Mouse (Mus musculus) urinary bladder, postnatal 25 days (tissue): ENCODE results near the gene Mapk8ip1.

Source experiments
- DNase-seq: peaks from one replicate; pipeline ENCODE4 v3.0.0; 2022; ENCODE audit warnings: low spot score

Mapk8ip1 gene

GRCm38 (mm10) chr2:92390206-92390930 is 10.7 kb downstream of the Mapk8ip1 start:
- no peak for DNase-seq

DNA sequence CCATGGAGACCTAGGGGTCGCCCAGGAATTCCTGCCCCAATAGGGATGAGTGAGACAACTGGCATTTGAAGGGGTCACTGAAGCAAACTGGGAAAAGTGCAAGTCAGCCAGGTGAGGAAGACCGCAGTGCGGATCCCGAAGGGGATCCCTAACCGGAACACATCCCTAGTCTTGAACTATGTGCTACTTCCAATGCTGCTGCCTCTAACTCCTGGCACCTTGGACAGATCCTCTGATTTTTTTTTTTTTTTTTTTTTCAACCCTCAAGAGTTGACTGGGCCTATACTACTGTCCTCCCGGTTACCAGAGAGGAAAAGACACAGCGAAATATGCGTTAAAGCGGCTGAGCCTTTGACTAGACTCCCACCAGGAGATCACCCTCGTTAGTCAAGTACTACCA is 11.4 kb downstream of the Mapk8ip1 start:
- no peak for DNase-seq

DNA sequence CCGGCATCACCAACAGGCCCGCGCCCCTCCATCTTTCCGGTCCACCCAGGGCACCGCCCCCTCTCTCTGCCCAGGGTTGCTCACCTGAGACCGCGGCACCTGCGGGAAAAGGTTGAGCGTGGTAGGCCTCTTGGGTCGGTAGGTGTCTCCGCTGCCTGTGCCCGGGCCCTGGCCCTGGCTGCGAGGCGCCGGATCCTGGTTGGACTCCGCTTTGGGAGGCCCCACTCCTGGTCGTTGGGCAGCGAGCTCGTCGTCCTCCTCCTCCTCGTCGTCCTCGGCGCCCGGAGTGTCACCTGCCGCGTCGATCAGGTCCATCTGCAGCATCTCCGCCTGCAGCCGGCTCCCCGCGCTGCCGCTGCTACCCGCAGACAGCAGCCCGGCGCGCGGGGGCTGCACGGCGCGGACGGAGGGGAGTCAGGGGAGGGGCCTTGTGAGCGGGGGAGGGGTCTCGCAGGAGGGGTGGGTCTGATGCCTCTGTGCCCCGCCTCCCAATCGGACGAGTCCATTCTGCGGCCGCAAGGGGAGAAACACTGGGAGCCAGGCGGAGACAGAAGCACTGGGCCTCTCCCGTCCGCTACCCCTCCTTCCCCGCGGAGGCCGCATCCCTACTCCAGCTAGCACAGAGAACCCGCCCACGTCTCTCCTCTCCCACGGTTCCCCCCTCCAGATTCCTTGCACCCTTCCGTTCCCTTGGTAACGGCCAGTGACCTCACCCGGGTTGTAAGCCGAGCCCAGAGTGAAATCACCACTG is 12.0 kb downstream of the Mapk8ip1 start:
- DNase-seq, result peak; percentile 74

- no peak for DNase-seq
Observed at GRCm38 (mm10) chr2:92388081-92388517, 13.0 kb downstream of the Mapk8ip1 start.

DNA sequence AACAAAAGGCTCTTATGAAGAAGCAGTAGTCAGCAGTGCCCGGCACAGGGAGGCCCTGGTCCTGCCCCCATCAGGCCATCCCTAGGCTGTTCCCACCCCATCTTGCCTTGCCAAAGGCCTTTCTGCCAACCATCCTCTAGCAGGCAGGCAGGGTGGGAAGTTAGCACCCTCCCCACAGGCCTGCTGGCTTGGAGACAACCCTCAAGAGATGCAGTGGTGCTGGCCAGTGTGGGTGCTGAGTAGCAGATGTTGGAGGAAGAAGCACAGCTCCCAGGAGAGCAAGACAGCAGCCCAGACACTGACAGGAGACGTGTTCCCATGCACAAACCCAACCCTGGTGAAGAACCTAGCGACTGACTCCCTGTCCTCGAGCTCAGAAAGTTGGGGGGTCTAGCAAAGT is 13.4 kb downstream of the Mapk8ip1 start:
- DNase-seq, result no peak

DNA sequence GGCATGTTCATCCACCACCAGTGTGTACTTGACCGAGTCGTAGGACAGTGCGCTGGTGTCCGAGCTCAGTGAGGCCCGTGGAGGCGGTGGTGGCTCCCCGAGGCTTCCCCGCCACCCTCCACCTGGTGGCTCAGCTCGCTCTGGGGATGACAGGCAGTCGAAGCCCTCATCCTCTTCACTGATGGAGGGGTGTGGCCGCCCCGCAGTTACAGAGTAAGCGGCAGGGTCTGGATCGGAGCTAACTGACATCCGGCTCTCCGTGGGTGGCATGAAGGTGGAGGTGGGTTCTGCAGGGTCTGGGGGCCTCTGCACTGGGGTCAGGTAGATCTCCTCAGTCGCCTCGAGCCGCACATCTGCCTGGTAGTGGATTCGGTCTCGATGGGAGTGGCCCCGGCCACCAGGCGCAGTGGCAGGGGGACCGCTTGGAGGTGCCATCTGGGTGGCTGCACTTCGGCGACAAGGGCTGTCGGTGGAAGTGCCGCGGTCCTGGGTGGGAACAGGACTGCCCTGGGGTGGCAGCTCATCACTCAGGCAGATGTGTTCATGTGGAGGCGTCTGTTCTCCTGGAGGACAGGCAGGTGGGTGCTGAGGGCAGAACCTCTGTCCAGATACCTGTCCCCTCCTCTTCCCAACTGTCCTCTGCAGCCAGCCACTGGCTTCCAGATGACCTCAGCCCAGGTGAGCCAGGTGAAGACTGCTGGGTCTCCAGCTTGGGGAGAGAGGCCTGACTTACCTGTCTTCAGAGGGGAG is 14.1 kb downstream of the Mapk8ip1 start:
- no peak for DNase-seq

- no peak for DNase-seq
Observed at GRCm38 (mm10) chr2:92385113-92386051, 15.7 kb downstream of the Mapk8ip1 start.

DNA sequence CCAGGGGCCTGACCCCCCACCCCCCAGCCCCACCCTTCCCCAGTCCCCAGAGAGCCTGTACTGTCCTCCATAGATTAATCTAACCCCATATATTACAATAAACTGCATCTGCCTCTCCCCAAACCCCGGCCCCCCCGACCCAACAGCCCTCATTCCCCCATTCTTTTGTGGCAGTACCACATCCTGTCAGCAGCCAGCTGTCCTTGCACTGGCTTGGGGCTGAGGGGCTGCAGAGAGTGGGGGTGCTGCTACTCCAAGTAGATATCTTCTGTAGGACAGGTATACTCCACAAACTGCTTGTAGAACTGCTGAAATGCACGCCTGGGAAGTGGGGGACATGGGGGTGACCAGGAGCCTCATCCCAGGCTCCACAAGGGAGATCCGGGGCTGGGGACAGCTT is 17.0 kb downstream of the Mapk8ip1 start:
- no peak for DNase-seq

- no peak for DNase-seq
Observed at GRCm38 (mm10) chr2:92382759-92383158, 18.3 kb downstream of the Mapk8ip1 start.

GRCm38 (mm10) chr2:92381901-92382588 is 19.0 kb downstream of the Mapk8ip1 start, which contains the start of gene 1700029I15Rik:
Gene 1700029I15Rik (plus strand): TSS chr2:92382538.
- DNase-seq, result no peak

DNA sequence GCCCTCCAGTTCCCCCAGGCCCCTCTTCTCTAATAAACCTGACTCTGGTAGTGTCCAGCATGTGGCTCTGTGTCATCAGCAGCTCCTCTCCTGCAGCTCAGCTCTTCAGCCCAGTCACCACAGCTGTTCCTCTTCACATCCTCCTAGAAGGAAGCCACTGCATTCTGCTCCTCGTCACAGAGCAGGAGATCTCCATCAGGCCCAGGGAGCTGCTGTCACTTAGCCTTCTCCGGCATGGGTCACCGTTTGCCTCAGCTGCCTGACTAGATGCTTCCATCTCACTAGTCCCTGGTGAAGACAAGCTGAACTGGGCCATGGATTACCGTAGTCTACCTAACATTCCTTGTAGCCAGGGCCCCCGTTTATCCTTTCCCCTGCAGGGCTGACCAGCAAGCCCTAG is 19.9 kb downstream of the Mapk8ip1 start:
- no peak for DNase-seq

GRCm38 (mm10) chr2:92380495-92381050 is 20.5 kb downstream of the Mapk8ip1 start:
- no peak for DNase-seq

DNA sequence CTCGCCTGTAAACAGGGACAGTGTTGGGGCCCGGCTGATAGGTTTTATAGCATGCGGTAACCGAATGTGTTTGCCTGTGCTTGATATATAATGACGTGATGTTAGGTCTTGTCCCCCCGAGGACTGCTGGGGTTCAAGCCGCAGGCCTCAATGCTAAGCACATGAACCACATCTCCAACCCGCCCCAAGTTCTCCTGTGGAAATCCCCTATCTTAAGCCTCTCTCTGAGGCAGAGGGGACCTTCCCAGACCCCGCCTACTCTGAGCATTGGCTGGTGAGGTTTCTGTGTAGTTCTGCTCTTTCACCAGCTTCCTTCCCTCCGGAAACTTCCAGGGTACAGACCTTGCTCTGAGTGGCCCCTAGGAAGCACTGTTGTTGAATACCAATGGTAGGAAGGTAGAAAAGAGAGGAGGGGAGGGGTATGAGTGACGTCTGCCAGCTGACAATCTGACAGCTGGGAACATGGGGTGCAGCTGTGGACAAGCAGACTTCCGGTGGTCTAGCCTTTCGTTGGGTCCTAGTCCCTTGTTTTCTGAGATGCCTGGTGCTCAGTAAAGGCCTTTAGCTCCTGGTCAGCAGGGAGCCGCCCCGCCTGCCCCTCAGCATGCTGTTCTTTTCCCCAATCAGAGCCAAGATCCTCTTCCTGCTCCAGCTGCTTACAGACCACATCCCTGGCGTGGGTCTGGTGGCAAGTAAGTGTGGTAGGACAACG is 21.1 kb downstream of the Mapk8ip1 start:
- DNase-seq, result no peak

DNA sequence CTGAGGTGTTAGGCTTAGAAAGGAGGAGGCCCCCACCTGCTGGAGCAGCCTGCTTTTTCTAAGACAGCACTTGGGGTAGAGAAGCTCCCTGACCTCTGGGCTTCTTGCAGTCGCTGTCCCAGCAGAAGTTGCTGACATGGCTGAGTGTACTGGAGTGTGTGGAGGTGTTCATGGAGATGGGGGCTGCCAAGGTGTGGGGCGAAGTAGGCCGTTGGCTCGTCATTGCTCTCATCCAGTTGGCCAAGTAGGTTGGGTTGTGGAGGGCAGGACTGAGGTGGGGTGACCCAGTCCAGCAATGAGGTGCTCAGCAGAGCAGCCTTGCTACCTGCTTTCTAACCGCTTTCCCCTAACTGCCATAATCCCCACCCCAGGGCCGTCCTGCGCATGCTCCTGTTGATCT is 23.7 kb downstream of the Mapk8ip1 start:
- DNase-seq, result no peak

GRCm38 (mm10) chr2:92376300-92376699 is 24.8 kb downstream of the Mapk8ip1 start:
- no peak for DNase-seq

DNA sequence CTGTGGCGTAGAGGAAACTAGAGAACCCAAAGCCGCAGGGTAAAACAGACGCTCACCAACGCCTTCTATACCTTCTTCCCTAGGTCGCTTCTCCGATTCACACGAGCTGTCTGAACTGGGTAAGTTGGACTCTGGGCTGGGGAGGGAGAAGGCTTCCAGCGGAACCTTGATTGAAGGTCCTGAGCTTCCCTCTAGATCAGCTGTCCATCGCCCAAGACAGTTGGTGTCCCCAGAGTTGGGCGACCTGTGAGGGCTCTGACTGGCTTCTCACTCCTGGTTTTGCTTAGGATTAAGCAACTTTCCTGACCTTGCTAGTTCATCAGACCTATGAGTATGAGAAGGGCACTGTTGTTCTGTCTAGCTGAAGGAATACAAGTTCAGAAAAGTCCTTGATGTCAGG is 25.3 kb downstream of the Mapk8ip1 start:
- no peak for DNase-seq

- peak; percentile 89 for DNase-seq
Observed at GRCm38 (mm10) chr2:92375099-92375623, 25.9 kb downstream of the Mapk8ip1 start.

DNA sequence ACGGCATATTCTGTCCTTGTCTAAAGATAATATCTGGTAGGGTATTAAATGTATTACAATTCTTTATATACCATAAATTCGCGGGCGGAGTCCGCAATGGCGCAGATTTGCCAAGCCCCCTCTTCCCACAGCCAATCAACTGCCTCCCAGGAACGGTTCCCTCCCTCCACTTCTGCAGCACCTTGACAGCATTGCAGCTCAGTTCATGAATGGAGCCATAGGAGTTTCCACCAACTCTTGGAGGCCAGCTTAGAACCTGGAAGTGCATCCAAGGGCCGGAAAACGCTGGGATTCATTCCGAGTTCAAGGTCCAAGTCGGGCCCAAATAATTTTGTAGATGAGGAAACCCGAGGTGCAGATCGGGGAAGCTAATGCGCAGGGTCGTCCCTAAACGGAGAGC is 26.5 kb downstream of the Mapk8ip1 start, which contains the start of the genes Pex16 and Large2:
TSS of gene Pex16 (plus strand) at position 163 of the 400 bp plus-strand sequence.
TSS of gene Large2 (minus strand) at position 356 of the 400 bp plus-strand sequence.
- DNase-seq, result no peak

- no peak for DNase-seq
Observed at GRCm38 (mm10) chr2:92373437-92373813, 27.6 kb downstream of the Mapk8ip1 start.
